Mouse (Mus musculus) C2C12 (cell line): ENCODE data around the gene Cebpe.

Experiments
- CEBPB ChIP-seq: IDR thresholded peaks from one replicate; pipeline ENCODE4 v1.6.1; 2011; ENCODE audit warnings: low read depth, mild to moderate bottlenecking, control low read depth, moderate library complexity
- CTCF ChIP-seq: IDR thresholded peaks from one replicate; pipeline ENCODE4 v1.5.1; 2011; ENCODE audit not compliant: control insufficient read depth, insufficient read depth, insufficient read length
- MAX ChIP-seq: IDR thresholded peaks from one replicate; pipeline ENCODE4 v1.6.1; 2011; ENCODE audit warnings: mild to moderate bottlenecking, control low read depth
- MYOG ChIP-seq: IDR thresholded peaks from one replicate; pipeline ENCODE4 v1.6.1; 2011; ENCODE audit not compliant: control insufficient read depth, insufficient read length; ENCODE audit errors: extremely low read depth

- TF ChIP-seq CTCF, result no peak
- TF ChIP-seq CEBPB, result no peak
- no peak for TF ChIP-seq MAX
- no peak for TF ChIP-seq MYOG
These were observed 18.3 kb upstream of the Cebpe start for GRCm38 (mm10) chr14:54730305-54730704.
